Mouse (Mus musculus) cerebellum, adult 11 months (tissue): ENCODE measurements at regions not wholly inside any gene's neighbourhood (a gene's known extent, or its start where the extent isn't known, plus 50 kb on each side); places are given as distances from the start of the nearest gene placed in this dataset.
A peak's percentile ranks its signal among the peaks of the same experiment; 100 is the strongest.
"Not testable (repeated sequence)": the region's sequence is repeated elsewhere in the genome, so short reads cannot be mapped to it uniquely, and the experiment has no call there.

Experiments used
- DNase-seq: peaks from one replicate; pipeline ENCODE4 v3.0.0; 2022

DNA sequence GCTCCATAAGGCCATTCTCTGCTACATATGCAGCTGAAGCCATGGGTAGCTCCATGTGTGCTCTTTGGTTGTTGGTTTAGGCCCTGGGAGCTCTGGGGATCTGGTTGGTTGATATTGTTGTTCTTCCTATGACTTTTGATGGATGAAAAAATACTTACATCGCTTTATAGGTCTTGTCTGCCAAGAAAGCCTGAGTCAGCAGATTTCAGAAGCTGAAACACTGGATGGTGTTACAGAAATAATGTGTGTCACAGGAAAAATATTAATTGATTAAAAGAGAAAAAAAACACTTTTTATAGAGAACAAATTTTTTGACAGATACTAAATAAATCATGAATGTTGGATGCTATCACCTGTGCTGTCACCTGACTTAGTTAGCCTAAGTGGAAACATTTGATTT, 52.4 kb upstream of the Plxna2 start:
- no peak for DNase-seq

- DNase-seq: no peak
Observed at GRCm38 (mm10) chr1:194563946-194564345, 54.1 kb upstream of the Plxna2 start.

DNA sequence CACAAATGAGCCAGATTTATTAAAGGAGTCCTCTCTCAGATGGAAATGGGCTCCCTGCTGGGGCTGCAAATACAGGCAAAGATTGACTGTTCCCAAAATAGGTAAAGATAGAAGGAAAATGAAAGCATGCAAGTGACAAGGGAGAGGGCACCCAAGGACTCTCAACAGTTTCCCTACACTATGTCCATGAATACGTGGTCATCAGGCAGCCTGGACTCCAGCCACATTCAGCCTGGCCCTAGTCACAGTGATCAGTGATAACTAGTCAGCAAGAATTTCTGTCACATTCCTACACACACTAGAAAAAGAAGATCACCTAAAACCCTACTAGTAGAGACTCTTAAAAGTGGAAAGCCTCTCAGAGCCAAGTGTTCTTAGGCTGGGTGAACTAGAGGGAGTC, 56.9 kb upstream of the Plxna2 start:
- DNase-seq: no peak

DNA sequence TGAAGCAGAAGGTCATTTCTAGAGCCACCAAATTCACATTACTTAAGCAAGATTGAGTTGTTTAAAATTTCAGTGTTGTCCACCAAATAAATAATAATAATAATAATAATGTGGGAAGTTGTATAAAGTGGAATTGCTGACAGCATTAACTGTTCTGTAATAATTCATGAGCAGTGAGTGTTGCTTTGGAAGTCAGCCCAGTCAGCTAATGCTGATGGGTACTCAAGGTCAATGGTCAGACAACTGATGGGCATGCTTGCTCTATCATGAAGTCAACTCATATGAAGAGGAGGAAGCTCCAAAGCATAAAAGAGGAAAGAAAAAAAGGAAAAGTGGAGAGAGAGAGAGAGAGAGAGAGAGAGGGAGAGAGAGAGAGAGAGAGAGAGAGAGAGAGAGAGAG, 69.4 kb upstream of the Plxna2 start:
- no peak for DNase-seq

DNA sequence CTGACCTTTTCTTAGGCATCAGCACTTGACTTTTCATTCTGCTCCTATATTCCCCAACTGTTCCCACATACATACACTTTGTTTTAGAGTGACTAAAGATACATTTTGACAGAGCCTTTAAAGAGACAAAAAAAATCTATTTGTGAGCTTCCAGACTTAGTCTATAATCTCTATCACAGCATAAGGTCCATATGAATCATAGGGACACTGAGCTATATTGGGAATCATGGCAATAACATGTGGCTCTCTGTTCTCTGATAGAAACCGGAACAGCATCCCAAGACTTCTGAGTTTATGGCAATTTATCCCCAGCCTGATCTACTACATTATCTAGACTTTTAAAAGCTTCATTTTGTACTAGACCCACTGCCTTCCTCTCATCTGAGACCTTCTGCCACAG, 69.8 kb upstream of the Plxna2 start:
- DNase-seq: no peak

DNA sequence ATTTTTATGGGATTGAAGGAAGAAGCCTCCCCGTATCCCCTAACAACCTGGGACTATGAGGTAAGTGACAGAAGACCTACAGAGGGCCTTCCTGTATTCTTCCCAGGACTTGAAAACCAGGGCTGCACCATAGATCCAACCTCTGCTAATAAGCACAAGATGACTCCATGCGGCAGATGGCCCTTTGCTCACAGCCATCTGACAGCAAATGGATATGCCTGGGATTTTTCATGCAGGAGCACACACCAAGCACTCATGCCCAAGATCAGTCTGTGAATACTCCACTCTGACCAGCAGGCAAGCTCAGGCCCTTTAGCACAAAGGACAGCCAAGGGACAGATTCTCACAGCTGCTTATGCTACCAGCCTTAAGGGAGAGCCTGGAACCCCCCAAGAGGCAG, 77.1 kb upstream of the Plxna2 start:
- DNase-seq: peak; percentile 26

GRCm38 (mm10) chr1:194527342-194528165, 90.5 kb upstream of the Plxna2 start:
- peak; percentile 9 for DNase-seq

DNA sequence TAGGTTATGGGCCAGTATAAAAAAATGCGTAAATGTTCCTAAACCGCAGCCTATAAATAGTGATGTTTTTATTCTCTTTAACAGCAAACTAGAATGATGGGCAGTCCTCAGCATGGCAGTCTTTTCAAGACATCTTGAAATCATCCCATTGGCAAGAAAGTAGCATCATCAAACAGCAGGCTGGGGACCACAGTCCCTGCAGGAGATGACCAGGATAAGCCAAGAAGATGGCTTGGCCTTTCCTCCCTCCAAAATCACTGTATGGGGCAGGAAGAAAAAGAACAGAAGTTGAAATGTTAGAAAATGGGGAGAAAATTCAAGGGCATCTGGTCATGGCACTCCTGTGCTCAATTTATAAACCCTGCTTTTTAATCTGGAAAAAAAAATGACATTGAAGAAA, 93.0 kb upstream of the Plxna2 start:
- no peak for DNase-seq

GRCm38 (mm10) chr1:194521216-194521615, 96.8 kb upstream of the Plxna2 start:
- DNase-seq: no peak

GRCm38 (mm10) chr1:194519509-194520220, 98.4 kb upstream of the Plxna2 start:
- no peak for DNase-seq

DNA sequence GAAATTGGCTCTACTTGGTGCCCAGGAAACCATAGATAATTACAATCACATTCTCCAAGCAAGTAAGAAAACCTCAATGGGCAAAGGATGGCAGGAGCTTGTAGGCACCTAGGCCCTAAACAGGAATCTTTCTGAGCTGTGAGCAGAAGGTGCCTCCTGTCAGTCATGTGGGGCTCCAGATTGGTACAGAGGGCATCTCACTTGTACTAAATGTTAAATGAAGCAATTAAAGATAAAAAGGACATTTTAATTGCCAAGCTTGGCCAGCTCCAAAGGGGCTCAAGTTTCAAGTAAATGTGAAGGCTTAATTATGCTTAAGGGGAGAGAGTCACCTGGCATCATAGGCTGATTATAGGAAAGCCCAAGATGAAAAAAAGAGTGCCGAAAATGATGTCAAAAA, 101.9 kb upstream of the Plxna2 start:
- no peak for DNase-seq

DNA sequence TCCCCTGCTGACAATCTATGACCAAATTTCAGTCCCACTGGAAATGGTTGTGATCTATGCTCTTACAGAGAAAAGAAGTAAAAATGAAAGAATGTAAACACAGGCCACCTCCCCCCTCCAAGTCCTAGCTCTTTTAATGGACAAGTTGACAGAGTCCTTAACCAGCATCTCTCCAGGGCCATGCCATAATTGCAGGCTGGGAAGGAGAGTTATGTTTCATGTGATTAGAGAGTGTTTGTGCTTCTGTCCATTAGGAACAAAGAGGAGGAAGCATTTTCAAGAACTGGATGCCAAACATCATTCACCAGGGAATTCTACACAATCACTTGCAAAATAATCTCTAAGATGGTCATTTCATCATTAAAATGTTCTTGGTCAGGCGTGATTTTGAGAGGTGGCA, 109.7 kb upstream of the Plxna2 start:
- no peak for DNase-seq

GRCm38 (mm10) chr1:194505826-194506225, 112.2 kb upstream of the Plxna2 start:
- DNase-seq: no peak

GRCm38 (mm10) chr1:194504207-194504606, 113.8 kb upstream of the Plxna2 start:
- no peak for DNase-seq

GRCm38 (mm10) chr1:194503517-194503916, 114.5 kb upstream of the Plxna2 start:
- no peak for DNase-seq

GRCm38 (mm10) chr1:194496424-194496823, 121.6 kb upstream of the Plxna2 start:
- no peak for DNase-seq

DNA sequence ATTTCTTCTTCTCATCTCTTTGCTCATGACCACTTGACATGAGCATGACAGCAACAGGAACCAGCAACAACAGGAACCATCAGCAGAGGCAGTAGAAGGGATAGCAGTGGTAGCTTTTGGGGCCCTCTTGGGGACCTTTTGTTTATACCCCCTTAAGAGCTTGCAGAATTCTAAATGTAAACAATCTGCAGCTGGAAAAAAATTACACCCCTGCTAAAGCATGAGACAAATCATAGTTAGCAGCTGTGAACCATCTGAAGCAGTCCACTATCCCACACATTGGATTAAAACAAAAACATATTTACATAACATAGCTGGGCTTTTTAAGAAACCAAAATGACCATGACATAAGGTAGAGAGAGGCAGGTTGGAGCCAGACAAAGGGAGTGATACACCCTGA, 126.9 kb upstream of the Plxna2 start:
- DNase-seq: no peak

- no peak for DNase-seq
Observed at GRCm38 (mm10) chr1:194488126-194488525, 129.9 kb upstream of the Plxna2 start.

DNA sequence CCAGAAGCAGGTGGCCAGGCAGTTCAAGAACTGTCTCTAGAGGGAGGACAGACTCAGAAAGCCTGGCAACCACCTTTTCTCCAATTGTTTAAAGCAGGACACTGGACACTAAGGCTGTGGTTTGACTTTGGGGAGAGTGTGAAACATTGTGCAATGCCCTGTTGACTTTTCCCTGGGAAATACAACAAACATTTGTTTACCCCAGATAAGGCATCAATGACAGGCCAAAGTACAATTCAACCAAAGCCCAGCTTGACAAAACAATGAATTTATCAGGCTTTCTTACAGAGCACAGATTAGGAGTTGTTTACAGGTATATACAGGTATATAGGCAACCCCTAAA, 135.3 kb upstream of the Plxna2 start:
- no peak for DNase-seq

GRCm38 (mm10) chr1:194482001-194482716, 135.9 kb upstream of the Plxna2 start:
- DNase-seq: no peak

GRCm38 (mm10) chr1:194471281-194471680, 146.7 kb upstream of the Plxna2 start:
- not testable (repeated sequence) for DNase-seq

- no peak for DNase-seq
Observed at GRCm38 (mm10) chr1:194452480-194452879, 165.5 kb upstream of the Plxna2 start.

DNA sequence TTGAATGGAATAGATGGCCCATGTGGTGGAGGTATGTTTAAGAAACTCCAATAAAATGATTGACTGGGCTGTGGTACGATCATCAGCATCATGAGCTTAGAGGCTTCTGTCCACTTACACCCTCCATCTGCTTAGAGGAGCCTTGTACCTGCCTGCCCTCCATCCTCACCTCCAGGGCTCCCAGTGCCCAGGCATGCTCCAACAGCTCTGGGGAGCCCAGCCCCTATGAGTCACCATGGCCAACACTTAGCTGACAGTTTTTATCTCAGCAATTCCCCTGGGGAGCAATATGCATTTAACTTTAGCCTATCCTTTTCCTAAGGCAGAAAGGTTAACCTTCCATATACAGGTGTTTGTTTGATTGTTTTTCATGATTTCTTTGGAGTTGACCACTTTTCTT, 174.3 kb upstream of the Plxna2 start:
- no peak for DNase-seq

DNA sequence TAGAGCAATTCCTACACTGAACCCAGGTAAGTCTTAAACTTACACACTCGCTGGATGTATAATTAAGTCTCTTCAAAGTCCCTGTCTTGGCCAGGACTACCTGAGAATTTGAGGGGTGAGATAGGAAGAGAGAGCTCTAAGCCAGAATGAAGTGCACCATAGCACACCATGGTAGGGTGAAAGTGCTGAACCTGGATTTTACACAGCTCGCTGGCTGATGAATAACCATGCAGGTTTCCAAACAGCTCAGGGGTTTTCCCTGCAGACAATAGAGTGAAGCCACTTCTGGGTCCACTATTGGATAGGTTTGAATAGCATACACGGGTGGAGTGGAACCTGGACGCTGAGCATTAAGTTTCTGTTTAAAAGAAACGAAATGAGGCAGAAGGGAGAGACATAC, 180.7 kb upstream of the Plxna2 start:
- DNase-seq: no peak
